17 mouse cellular contexts compared by ENCODE assay signal in genomic region chr1:35366559-35366958, GRCm38 (mm10).
"Had no signal": no experiment of that assay in that cellular context is flagged by ENCODE, and none has a peak within 500 bp of the region (broad histone marks: within the 10 kb centered on the region; RNA-seq: fewer than 3 reads in every experiment).

No protein-coding gene starts in this region.

- H3K9ac ChIP-seq: neural tube, embryonic 12.5 days; neural tube, embryonic 13.5 days; neural tube, embryonic 15.5 days; stomach, embryonic 15.5 days had no signal

- H3K9me3 ChIP-seq: neural tube, embryonic 12.5 days; neural tube, embryonic 13.5 days; neural tube, embryonic 15.5 days; stomach, embryonic 15.5 days had no signal

- H3K4me1 ChIP-seq: neural tube, embryonic 12.5 days; neural tube, embryonic 13.5 days; neural tube, embryonic 15.5 days; stomach, embryonic 15.5 days had no signal

- H3K27ac ChIP-seq: neural tube, embryonic 12.5 days; neural tube, embryonic 13.5 days; neural tube, embryonic 15.5 days; stomach, embryonic 15.5 days; stomach, postnatal 0 days had no signal

- H3K27me3 ChIP-seq: neural tube, embryonic 12.5 days; neural tube, embryonic 13.5 days; neural tube, embryonic 15.5 days; stomach, embryonic 15.5 days had no signal

- H3K36me3 ChIP-seq: neural tube, embryonic 12.5 days; neural tube, embryonic 13.5 days; neural tube, embryonic 15.5 days; stomach, embryonic 15.5 days had no signal

- H3K4me2 ChIP-seq: neural tube, embryonic 12.5 days; neural tube, embryonic 13.5 days; neural tube, embryonic 15.5 days; stomach, embryonic 15.5 days had no signal

- DNase-seq: retina, postnatal 1 day; right cerebral cortex, adult 18-20 months; right cerebral cortex, postnatal 14 days; right cerebral cortex, postnatal 25 days; right cerebral cortex, postnatal 4 days; spleen, adult 18-20 months; thymus, adult 18-20 months; thymus, adult 2 months; thymus, postnatal 14 days; thymus, postnatal 25 days; thymus, postnatal 36 days; thymus, postnatal 4 days had no signal

- H3K4me3 ChIP-seq: neural tube, embryonic 12.5 days; neural tube, embryonic 13.5 days; neural tube, embryonic 15.5 days; stomach, embryonic 15.5 days had no signal
